Mouse (Mus musculus): Measurements from ENCODE around the gene Dnaja3.

The Dnaja3 gene

DNA sequence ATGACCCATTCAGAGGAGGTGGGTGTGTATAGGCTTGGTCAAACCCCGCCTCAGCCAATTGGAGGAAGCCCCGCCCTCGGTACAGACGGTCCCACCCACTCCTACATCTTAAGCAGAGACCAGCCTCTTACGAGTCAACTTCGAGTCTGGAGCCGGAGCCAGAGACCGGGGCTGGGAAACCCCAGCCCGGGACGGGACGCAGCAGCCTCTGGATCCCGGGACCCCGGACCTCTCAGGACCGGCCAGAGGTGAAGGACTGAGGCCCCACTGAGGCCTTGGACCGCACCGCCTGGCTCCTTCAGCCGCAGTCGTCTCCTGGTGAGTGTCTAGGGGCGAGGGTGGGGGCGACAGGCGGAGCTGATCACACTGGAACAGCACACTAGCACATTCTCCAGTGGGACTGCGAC, at the start of gene Dnaja3, which contains the start of gene Vasn:
Gene Dnaja3 (plus strand): TSS at position 159 of the 407 bp plus-strand sequence.
Gene Vasn (plus strand): TSS at position 111 of the 407 bp plus-strand sequence.
- peak; percentile 53 for DNase-seq

DNA sequence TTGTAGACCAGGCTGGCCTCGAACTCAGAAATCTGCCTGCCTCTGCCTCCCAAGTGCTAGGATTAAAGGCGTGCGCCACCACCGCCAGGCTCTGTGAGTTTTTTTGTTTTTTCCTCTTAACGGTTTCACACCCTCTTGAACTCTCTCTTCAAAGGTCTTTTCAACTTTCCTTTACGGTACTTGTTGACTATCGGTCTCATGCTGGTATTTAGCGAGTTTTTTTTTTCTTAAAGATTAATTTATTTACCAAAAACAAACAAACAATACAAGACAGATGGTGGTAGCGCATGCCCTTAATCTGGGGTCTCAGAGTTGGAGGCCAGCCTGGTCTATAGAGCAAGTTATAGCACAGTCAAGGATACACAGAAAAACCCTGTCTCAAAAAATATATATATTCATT, 49.6 kb upstream of the Dnaja3 start:
- no peak for DNase-seq

DNA sequence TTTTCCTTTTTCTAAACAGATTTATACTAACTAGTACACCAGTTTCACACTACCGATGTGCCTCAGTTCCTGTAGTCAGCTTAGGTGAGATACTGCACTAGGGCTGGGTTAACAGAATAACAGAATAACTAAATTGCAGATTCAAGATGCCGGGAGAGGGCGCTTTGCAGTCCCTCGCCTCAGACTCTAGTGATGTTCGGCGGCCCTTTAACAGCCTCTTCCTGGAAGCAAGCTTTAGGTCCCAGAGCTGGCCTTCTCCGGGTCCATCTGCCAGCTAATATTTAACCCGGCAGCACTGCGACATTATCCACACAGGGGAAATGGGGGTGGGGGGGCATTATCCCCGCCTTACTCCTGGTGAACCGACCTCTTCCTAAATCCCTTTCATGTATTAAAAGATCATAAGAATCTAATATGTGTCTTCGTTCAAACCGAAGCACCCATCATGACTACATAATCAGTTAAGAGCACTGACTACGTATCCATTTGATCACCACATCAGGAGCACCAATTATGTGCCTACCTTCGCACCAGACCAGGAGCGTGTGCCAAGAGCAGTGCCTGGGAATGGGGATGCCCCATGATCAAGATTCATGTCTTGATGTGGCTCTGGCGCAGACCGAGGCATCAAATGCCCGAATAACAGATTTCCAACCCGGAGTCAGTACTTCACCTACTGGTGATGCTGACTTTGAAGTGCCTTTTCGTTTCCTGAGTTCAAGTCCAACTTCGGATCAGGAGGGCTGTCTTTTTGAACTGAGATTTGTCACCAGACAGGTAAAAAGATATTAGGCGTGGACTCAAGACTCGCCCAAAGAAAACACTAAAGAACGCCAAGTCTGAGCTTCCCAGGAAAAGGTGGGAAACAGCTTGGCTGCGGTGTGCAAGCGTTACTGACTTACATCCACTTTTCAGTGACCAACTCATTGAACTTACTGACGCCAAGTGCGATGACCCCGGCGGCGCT, 46.6 kb upstream of the Dnaja3 start:
- DNase-seq, result peak; percentile 61

DNA sequence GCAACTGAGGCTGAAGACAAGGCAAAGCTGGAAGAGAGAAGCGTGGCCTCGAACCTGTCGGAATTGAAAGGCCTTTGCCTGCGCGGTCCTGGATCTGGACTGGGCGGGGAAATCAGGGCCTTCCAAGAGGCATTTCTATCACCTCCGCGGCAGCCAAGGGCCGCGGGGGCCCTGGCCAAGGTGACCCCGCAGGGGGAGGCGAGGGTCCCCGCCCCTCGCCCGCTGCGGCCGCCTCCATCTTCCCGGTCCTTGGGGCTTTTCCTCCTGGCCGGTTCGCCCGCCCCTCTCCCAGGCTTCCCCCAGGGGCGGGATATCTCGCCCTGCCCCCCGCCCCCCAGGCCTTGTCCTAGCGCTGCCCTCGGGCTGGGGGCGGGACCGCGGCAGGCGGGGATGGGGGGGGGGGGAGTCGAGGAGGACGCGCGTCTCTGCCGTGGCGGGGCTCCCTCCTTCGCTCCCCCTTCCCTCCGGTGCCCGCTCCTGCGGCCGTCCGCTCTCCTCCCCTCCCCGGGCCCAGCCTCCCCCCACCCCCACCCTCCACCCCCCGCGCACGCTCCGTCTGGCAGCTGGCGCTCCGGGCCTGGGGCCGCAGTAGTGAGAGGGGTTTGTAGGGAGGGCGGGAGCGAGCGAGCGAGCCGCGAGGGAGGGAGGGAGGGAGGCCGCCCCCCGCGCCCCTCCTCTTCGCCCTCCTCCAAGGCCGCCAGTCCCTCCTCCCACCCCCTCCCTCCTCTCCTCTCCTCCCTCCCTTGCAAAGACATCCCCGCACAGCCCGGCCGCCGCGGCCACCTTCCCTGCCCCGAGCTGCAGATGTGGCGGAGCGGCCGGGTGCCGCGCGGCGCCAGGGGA, 45.6 kb upstream of the Dnaja3 start, which contains the start of gene Glis2:
Gene Glis2 (plus strand): TSS at position 743 of the 843 bp plus-strand sequence.
- DNase-seq, result peak; percentile 74

DNA sequence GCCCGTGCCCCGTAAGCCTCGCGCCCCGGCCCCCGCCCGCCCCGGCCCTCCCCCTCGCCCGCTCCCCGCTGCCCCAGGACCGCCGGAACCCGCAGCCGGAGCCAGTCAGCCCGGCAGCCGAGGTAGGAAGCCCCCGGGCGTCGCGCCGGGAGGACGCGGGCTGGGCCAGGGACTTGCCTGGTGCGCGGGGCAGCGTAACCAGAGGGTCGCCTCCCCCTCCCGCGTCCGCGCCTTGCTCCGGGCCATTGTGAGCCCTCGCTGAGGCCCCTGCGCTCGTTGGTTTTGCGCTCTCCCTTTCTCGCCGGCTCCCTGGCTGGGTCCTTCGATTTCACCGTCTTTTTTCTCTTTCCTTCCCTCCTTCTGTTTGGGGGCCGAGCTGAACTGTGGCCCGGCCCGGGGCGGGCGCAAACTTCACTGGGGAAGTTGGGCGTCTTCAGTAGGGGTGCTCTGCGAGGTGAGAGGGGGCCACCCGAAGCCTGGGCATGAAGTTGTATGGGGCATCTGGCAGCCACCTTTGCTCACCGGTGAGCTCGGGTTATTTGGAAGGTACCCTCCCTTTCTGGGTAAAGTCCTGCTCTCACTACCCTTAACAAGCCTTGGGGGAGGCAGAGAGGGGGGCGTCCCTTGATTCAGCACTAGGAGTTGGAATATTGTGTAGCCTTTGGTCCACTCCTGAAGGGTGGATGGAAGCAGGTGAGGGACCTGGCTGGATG, 44.8 kb upstream of the Dnaja3 start:
- peak; percentile 51 for DNase-seq

DNA sequence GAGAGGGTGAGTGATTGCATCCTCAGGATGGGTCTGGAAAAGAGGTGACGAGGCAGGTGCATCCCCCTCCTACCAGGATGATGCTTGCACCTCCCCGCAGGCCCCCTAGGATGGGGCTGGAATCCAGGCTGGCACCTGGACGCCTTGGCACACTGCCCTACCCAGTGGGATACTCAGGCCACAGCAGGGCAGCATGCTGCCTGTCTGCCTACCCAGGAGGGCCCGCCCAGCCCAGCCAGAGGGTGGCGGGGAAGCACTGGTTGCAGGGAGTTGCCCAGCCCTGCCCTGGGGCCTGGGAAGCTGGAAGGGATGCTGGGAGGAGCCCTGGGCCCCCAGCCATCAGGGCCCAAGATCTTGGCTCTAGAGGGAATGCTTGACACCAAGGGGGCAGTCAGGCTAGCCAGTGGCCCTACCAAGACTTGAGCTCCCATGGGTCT, 44.2 kb upstream of the Dnaja3 start:
- peak; percentile 58 for DNase-seq

DNA sequence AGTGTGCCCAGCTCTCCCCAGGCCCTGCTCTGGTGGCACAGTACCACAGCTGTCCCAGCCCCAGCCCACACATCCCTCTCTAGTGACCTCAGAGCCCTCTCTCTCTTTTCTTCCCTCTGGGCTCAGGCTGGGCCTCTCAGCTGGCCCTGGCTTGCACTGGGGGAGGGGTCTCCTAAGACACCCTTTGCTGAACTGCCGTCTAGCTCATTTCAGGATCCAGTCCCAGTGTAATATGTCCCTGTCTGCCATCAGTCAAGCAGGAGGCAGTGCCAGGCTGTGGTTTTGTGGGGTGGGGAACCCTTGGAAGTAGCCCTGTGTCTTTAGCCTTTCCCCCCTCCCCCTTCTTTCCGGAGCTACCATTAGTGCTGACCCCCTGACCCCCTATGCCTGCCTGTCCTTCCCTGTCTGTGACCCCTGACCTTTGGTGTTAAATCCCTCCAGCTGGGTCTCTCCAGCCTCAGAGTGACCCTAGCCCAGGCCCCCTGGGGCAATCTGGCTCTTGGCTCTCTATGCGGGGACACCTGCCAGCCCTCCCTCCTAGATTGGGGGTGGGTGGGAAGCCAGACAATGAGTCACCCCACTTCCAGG, 43.6 kb upstream of the Dnaja3 start:
- no peak for DNase-seq

DNA sequence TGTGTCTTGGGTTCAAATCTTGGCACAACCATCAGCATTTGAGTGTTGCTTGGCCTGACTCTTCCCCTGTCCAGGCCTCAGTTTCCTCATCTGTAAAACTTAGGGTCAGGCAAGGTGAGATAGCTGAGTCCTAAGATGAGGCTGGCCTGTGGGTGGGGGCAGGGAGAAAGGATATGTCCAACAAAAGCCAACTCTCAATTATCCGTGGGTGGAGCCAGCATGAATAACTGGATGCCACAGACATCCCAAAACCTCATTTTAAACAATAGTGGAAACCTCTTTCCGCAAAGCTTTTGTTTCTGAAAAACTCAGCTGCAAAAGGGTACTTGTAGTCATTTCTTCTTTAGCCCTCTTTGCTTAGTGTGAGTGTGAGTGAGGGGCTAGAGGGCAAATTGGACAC, 43.0 kb upstream of the Dnaja3 start:
- DNase-seq, result no peak

DNA sequence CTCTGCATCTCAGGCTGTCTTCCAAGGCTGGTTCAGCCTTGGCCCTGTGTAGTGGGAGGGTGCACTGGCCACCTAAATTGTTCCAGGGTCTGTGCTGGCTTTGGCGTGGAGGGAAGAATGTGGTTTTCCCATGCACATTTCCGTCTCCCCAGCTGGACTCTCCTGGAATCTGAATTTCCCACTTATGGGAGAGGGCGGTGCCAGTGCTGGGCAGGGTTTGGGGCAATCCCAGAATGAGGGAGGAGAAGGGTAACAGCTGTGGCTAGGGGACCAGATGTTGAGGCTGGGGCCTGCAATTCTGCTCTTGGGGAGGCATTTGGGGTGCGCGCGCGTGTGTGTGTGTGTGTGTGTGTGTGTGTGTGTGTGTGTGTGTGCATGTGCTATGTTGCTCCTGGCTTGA, 42.5 kb upstream of the Dnaja3 start:
- no peak for DNase-seq

DNA sequence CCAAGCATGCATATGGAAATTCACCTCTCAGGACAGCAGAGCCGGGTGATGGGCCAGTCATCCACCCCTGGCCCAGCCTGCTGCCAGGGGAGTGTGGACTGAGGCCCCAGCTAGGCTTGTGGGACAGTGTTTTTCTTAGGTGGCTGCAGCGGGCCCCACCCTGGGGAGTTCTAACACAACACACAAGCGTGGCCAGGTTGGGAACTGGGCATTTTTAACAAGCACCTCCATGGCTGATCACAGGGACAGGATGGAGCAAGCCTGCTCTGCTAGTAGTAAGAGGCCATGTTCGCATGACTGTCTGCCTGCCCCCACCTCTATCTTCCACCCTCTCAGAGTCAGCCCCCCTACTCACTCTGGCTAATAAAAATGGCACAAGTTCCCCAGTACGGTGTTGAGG, 41.7 kb upstream of the Dnaja3 start:
- DNase-seq, result no peak

DNA sequence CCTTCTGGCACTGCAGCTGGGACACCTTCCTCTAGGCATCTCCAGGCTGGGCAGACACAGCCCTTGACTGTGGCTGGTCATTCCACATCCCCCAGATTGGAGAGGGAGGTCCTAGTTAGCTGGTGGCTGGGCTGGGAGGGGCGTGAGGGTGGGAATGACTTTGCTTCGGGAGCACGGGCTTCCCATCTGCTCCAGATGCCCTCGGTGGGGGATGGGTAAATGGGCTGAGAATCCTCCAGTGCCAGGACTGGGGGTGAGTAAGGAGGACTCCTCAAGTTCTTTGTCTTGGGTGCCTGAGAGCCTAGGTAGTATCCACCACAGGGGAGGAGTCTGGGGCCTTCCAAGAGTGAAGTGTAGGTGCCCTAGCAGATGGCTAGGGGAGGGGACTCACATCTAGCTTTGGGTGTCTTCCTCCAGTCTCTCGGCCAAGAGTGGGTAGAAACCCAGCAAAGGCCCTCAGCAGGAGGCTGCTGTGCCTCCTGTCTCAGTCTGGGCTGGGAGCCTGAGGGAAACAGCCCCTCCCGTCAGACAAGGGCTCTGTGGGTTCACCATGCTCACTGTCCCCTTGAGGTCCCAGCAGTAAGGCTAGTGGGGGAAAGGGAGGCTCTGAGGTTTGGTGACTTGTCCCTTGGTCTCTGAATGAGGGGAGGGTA, 40.8 kb upstream of the Dnaja3 start:
- no peak for DNase-seq

DNA sequence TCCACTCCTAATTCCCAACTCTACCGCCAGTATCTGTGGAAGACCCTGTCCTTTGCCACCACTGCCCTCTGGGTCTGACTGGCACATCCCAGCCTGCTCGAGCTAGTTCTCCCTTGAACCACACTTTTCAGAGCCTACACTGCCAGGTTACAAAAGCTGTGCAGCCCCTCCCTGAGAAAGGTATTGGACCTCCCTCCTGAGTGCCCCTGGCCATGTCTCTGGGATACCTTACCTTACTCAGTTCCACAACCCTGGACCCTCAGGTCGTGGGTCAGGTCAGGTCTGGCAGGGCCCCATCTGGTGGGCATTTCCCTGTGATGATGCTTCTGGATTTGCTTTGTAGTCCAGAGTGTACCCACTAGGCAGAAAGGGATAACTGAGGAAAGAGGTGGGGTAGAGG, 40.2 kb upstream of the Dnaja3 start:
- no peak for DNase-seq

DNA sequence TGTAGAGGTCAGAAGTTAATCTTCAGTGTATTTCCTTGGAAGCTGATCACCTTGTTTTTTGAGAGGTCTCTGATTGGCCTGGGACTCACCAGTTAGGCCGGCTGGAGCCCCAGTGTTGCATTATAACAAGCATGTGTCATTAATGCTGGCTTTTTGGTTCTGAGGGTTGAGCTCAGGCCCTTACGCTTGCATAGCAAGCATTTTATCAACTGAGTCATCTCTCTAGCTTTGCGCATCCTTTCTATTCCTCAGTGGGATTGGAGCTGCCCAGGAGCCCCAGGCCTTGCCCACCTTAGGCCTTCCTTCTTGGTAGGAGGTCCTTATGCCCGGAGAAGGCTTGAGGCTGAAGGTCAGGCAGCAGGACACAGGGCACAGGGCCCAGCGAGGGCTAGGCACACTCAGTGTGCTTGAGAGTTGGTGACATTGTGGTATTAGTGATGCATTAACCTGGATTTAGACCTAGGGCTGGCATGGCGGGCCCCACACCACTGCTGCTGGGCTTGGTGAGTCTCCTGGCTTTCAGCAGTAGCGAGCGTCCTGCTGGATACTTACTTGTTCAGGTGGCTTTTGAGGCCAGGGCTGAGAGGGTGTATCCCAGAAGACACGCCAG, 39.0 kb upstream of the Dnaja3 start:
- no peak for DNase-seq

DNA sequence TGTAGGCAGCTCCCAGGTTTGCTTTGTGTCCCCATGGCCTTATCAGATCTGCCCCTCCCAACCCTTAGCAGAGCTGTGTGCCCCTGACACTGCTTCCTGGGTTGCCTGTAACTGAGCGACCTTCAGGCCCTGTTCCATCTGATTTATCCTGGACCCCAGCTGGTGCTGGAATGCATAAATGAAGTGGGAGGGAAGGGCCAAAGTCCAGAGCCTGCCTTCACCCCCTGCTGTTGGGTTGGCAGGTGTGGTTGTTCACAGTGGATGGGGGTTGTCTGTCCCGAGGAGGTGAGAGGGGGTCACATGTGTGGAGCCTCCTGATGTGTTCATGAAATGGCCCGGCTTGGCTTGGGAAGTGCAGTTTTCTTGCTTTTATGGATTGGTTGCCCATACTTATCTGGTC, 37.6 kb upstream of the Dnaja3 start:
- no peak for DNase-seq

DNA sequence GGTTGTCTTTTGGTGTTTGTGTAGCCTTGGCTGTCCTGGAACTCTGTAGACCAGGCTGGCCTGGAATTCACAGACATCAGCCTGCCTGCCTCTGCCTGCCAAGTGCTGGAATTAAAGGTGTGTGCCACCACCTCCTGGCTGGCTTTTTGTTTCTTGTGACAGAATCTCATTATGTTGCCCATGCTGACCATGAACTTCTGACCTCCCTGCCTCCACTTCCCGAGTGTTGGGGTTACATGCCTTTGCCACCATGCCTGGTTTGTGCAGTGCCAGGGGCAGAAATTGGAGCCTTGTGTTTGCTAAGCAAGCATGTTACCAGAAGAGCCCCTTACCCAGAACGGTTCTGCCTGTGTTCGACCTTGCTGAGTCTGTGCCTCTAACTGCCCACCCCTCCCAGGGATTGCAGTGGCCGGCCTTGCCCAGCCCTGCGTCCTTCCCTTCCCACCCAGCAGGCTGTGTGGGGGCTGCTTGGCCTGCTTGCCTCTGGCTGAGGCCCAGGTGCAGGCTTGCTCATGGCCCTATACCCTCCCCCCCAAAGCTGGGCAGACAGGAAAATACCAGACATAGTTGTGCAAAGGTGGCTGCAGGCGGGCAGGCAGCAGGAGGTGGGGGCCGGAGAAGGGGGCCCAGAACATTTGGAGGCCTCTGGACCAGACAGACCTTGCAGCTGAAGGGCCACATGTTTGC, 36.9 kb upstream of the Dnaja3 start:
- DNase-seq, result no peak

DNA sequence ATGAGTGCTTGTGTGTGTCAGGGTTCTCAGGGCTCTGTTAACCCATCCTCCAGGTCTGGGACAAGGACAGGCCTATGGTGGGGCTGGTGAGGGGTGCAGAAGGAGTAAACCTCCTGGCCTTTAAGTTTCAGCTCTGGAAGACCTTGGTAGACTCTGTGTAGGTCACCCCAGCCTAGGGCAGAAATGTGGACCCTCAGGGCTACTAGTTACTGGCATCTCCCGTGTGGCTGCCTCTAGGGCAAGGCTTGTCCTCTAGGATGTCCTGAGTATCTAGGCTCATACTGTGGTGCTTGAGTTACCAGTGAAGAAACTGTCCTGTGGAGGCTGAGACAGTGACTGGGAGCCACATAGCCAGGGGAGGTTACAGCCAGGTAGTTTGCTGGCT, 36.3 kb upstream of the Dnaja3 start:
- no peak for DNase-seq

DNA sequence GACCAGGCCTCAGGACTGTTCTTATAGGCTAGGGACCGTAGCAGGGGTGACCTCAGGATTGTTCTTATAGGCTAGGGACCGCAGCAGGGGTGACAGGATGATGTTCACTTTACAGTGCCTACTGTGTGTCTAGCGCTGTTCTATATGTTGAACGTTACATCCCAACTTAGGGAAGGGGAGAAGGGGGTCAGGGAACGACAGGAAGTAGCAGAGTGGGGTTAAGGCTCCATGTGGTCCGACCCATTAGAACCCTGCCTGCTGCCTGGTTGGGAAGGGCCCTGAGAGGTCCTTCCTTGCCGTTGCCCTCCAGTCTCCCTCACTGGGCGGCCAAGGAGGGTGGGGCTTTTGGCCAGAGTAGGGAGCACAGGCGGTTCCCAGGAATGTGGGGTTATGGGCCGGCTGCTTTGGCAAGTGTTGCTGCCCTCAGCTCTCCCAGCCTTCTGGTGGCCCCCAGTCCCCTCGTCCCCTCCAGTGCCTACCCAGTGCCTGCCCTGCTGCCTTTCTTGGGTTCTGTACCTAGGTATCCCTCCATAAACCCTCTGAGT, 35.4 kb upstream of the Dnaja3 start:
- DNase-seq, result no peak

DNA sequence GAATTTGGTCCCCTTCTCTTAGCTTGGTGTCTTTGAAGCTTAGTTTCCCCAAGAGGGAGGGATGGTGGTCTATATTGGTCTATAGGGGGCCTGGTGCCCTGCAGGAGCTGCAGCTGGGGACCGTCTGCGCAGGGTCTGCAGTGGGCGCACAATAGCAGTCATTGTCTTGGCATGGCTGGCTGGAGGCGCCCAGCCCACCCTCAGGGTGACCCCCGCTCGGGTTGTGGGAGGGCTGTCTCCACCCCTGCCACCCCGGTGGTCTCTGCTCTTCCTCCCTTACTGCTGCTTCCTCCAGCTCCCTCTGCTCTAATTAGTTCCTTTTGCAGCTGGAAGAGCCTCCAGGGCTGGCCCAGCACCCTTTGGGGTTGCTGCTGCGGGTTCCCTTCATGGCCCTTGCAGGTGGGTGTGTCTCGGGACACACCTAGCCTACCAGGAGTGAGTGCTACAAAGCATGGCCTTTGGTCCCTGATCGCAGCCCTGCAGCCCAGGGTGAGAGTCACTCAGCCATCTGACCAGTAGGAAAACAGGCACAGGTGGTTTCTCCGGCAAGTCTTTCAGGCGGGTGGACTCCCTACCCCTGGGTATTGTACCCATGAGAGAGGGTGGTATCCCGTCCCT, 34.2 kb upstream of the Dnaja3 start:
- DNase-seq, result no peak

DNA sequence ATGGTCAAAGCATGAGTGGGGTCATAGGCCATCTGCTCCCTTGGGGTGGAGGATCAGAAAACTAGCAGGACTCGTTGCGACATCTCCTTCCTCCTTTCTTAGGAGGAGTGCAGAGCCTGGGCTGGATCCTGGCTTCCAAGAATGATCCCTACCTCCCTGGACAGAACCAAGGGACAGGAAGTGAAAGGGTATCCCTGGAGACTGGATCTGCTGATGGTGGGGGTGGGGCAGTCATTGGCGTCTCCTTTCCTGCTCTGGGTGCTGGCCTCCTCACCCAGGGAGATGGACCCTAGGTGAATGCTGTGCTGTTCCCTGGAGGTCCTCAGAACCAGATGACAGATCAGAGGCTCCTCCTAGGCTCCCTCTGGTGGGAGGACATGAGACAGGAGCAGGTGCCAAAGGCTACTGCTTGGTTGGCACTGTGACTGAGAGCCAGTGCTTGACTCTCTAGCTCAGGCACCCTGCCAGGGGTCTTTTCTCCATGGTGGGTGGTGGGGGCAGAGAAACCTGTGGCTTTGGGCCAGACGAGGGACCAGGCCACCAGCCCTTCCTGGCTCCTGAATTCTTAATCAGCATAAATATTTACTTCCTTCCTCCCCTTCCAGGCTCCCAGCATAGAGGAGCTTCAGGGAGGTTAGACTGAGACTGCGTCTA, 33.2 kb upstream of the Dnaja3 start:
- peak; percentile 65 for DNase-seq

Data from right cerebral cortex, postnatal 4 days (tissue).